Mouse (Mus musculus): Measurements from ENCODE around the gene Rbfox1.
A peak's percentile ranks its signal among the peaks of the same experiment; 100 is the strongest.

Gene Rbfox1

DNA sequence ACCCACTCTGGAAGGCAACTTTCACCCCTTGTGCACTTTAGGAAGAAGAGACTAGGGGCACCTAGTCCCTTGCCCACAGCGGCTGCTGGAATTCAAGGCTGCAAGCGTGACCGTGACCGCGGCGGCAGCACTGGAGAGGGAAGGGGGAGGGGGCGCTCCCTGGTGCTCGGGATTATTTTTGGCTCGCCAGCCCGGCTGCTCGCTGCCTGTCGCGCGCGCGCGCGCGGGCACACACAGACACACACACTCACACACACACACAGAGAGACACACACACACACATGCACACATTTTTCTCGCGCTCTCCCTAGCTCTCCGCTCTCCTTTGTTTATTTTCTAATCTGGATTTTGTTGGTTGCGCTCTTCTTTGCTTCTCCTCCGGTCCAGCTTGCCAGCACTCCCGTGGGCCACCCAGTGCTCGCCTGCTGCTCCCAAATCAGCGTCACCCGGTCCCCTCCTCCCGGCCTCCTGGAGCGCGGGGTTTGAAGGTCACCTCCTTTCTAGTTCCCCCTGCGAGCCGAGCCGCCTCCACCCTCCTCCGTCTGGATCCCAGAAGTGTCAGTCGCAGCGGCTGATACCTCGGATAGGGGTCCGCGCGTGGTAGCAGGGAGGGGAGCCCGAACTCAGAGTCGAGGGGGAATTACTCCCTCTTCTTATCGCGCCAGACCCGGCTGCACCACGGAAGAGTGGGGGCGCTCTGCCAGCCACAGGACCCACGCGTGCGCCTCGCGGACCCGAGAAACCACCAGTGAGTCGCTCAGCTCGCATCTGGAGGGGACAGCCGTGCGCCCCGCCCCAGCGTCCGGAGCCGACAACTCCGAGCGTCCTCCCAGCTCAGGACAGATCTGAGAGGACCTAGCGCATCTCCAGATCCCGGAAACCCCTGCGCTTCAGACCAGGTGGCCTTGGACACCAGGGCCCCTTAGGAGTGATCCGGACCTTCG is at the start of gene Rbfox1:
Gene Rbfox1 (plus strand): TSS at position 610 of the 944 bp plus-strand sequence.
- no peak for DNase-seq (ENCODE audit: low read depth, low spot score)

- no peak for DNase-seq (ENCODE audit: low read depth, low spot score)
These were observed 48.4 kb upstream of the Rbfox1 start for GRCm38 (mm10) chr16:5836744-5837143.

GRCm38 (mm10) chr16:5841167-5841566 is 44.0 kb upstream of the Rbfox1 start:
- DNase-seq (ENCODE audit: low read depth, low spot score): no peak

DNA sequence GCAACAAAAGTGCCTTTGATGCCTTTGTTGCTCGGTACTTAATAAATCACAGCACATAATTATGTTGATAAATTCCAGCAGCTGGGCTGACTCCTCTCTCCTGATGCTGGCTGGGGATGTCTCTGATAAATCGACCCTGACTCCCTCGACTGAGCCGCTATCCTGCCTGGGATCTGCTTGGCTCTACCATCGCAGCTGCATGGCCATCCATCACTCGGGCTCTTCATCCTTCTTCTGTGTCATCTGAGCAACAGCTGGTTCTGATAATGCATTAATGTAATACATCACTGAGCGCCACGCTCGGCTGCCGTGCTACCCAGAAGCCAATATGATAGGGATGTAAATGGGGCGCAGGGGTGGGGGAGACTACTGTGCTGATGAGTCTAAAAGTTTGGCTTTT is 39.5 kb upstream of the Rbfox1 start:
- DNase-seq (ENCODE audit: low read depth, low spot score): no peak

DNA sequence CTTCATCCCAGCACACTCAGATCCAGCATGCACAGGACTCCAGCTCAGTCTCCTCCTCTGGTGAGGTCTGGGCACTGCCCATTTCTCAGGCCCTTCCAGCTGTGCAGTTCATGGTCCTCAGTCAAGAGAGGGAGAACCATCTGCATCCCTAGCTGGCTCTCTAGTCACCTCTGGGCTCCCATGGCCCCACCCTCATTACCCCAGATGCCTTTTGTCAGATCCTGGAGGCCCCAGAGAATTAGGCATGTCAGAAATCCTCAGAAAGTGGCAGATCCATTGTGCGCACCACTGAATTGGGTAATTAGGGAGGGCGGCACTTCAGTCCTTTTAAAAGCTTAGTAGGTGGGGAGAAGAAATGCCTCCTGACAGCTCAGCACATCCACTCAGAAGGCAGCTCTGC is 32.1 kb upstream of the Rbfox1 start:
- no peak for DNase-seq (ENCODE audit: low read depth, low spot score)

DNA sequence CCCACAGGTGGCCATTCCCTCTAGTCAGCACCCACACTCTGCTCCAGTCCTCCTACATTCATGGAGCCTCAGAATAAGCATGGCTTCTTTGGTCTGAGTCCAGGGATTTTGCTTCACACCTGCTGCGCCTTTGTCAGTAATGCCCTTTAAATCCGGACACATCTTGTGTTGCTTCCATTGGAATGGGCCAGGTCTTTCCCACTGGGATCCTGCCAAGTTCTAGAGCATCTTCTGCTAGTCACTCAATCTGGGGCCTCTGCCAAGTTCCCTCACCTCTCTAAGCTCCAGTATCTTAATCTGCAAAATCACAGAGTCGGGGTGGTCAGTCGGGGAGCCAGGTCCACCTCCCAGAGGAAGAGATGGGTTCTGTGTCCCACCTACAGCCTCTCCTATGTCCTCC is 20.8 kb upstream of the Rbfox1 start:
- no peak for DNase-seq (ENCODE audit: low read depth, low spot score)

- no peak for DNase-seq (ENCODE audit: low read depth, low spot score)
These were observed 18.2 kb upstream of the Rbfox1 start for GRCm38 (mm10) chr16:5866966-5867365.

DNA sequence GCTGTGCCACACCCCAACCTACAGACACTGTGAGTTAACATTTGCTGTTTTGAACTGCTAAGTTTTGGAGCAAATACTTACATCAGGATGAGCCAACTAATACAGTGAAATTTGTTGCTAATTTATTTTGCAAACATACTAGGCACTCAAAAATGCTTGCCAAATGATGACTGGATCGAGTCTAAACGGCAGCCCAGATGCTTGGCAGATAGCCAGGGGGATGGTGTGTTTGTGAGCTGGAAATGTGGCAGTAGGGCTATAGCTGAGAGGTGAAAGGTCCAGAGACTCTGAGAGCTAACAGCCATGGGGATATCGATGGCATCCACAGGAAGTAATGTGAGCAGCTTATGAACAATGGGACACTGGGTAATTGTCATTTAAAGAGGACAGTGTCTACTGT is 14.8 kb upstream of the Rbfox1 start:
- DNase-seq (ENCODE audit: low read depth, low spot score): no peak

DNA sequence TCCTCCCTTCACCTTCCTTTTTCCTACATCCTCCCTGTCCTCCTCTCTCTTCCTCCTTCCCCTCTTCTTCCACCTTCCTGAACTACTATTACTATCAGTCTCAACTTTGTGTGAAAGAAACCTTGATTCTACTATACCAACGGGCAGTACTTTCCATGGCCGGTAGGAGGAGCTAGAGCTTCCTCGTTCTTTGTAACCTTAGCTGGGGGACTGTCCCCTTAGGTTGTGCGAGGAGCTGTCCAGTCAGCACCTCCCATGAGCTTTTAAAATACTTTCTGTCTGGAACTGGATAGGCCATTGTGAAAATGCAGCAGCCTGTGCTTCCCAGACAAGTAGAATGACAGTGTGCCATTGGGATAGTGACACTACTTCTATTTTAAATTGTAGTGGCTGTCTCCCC is 3.3 kb upstream of the Rbfox1 start:
- DNase-seq (ENCODE audit: low read depth, low spot score): peak; percentile 4

- DNase-seq (ENCODE audit: low read depth, low spot score): no peak
These were observed 515 bp downstream of the Rbfox1 start for GRCm38 (mm10) chr16:5885690-5886050.

DNA sequence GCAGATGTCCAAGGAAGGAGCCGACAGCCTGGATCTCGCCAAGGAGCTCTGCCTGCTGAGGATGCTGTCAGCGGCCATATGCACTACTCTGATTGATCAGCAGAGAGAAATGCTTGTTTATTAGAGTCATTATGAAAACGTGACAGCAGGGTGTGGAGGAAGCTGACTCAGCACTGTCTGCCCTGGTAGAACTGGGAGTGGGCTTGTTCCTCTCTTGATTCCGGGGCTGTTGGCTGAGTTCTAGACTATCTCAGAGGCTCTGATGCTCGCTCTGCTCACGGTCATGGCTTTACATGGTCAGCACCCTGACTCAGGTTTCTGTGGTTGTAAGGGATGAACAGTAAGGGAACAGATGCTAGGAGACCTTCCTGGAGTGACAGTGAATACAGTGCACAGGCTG is 10.4 kb downstream of the Rbfox1 start:
- DNase-seq (ENCODE audit: low read depth, low spot score): no peak

GRCm38 (mm10) chr16:5898330-5898729 is 13.2 kb downstream of the Rbfox1 start:
- DNase-seq (ENCODE audit: low read depth, low spot score): no peak

- no peak for DNase-seq (ENCODE audit: low read depth, low spot score)
These were observed 25.6 kb downstream of the Rbfox1 start for GRCm38 (mm10) chr16:5910742-5911141.

- DNase-seq (ENCODE audit: low read depth, low spot score): no peak
These were observed 26.7 kb downstream of the Rbfox1 start for GRCm38 (mm10) chr16:5911880-5912327.

GRCm38 (mm10) chr16:5917937-5918336 is 32.8 kb downstream of the Rbfox1 start:
- no peak for DNase-seq (ENCODE audit: low read depth, low spot score)

DNA sequence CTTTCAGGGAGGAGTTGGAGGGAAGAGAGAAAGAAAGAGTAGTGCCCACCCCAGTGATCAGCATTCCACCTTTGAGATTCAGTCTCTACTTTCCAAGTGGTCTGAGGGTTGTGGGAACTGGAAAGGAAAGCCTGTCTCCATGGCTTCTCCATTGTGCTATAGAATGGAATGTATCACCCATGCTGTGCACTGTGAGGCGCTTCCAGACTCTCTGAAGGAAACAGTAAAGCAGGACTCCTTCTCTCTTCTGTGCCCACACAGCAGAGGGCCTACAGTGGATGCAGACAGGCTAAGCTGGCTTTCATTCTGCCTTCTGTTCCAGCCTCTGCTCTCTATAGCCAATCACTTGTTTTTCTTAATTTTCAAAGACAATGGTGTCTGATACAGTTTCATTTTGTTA is 41.8 kb downstream of the Rbfox1 start:
- no peak for DNase-seq (ENCODE audit: low read depth, low spot score)

DNA sequence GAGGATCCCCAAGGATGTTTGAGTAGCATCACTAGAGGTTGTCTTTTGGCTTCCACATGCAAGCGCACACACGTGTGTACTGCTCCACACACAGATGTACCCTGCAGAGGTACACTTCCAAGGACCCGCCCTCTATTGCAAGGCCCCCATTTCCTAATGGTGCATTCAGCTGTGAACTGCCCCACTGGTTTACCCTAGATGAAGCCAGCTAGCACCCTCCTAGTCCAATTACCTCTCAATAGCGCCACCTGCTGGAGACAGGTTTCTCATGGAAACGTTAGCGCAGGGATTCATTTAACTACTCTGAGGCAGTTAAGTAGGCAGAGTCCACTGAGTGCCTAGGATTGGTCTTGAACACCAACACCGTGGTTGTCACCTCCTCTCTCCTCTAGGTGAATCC is 46.5 kb downstream of the Rbfox1 start:
- DNase-seq (ENCODE audit: low read depth, low spot score): peak; percentile 5

- no peak for DNase-seq (ENCODE audit: low read depth, low spot score)
These were observed 54.9 kb downstream of the Rbfox1 start for GRCm38 (mm10) chr16:5940016-5940415.

- no peak for DNase-seq (ENCODE audit: low read depth, low spot score)
These were observed 60.5 kb downstream of the Rbfox1 start for GRCm38 (mm10) chr16:5945682-5946081.

DNA sequence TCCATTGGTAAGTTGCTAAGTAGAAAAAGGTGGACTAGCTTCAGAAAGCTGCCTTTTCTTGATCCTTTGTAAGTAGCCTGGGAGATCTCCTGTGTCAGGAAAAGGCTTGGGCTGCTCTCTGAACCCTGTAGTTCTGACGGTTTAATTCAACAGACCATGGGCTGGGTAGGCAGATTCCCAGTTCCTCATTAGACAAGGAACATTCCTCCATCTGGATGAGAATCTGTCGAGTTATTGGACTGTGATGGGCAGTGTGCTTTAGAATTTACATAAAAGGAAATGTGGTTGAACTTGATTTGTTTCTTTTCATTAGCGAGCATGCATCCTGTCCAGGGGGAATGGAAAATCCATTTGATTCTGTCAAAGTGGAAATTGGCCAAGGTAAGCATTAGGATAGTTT is 68.0 kb downstream of the Rbfox1 start:
- DNase-seq (ENCODE audit: low read depth, low spot score): no peak

DNA sequence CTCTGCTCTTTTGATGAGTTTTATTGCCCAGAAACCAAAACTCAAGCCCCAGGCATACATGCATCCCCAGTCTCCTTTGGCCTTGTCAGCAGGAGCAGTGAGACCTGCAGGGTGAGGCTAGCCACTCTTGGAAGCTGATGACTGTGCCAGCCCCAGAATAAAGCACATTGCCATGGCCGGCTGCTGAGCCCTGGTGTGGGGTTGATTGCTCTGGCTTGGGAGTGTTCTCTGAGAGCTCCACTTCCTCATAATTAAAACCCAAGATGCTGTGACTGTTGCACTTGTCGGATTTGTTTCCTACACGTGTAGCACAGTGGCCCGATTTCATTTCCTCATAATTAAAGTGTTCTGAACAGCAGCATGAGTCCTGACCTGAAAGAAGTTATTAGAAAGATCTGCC is 72.3 kb downstream of the Rbfox1 start:
- no peak for DNase-seq (ENCODE audit: low read depth, low spot score)

DNA sequence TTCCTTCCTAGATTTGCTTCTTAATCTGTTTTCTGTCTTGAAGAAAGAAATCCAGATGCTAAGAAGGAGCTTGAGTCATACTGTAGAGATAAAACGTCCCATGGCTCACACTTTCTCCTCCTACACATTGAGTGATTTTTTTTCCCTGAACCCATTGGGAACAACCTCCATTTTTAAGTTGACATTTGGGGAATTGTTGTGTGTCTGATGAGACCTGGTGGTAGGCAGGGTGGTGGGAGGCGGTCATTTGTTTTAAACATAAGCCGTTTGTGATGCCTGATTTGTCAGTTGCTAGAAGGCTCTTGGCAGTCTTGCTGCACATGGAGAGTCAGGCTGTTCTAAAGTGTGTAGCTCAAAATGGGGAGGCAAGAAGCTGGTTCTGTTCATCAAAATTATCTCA is 76.6 kb downstream of the Rbfox1 start:
- no peak for DNase-seq (ENCODE audit: low read depth, low spot score)

DNA sequence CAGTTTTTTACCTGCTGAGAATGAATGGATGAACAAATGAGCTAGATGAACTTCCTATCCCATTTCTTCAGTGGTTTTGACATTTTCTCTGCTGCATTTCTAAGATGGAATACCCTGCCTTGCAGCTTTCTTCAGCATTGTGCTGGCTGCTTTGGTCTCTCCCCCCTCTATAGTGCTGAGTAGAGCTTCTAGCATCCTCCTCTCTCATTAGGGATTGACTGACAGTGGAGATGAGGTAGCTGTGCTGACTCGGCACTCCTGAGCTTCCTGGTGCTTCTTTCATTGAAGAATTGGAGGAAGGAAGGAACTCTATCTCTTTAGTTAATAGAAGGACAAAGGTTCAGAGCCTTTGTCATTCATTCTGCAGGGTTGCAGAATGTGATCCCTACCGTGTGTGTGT is 89.0 kb downstream of the Rbfox1 start:
- no peak for DNase-seq (ENCODE audit: low read depth, low spot score)

Data from CD4-positive helper T cell, adult 2 months (primary cell).